Mouse (Mus musculus) fibroblast of lung, adult 2 months (primary cell): ENCODE data around the gene Lrtm1.

Experiments used
- DNase-seq: peaks from one replicate; pipeline ENCODE4 v3.0.0-alpha.2; 2011; ENCODE audit warnings: low read depth

Lrtm1 gene

DNA sequence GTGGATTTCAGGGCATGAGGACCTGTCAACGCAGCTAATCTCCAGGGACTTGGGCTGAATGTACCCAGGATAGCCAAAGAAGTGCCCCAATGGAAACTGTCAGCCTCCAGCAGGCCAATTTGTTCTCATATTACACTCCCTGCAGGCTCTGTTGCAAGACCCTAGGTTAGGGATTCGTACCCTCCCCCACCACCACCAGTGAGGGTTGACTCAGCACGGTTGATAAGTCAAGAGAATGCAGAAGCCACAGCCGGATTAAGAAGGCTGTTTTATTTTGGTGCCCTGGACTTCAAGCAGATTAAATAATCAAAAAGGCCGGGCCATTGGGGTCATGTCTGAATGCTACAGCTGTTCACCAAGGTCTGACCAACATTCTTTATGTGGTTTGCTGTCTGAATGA is at the start of gene Lrtm1:
TSS of gene Lrtm1 (plus strand) at position 326 of the 400 bp plus-strand sequence.
- peak; percentile 67 for DNase-seq

DNA sequence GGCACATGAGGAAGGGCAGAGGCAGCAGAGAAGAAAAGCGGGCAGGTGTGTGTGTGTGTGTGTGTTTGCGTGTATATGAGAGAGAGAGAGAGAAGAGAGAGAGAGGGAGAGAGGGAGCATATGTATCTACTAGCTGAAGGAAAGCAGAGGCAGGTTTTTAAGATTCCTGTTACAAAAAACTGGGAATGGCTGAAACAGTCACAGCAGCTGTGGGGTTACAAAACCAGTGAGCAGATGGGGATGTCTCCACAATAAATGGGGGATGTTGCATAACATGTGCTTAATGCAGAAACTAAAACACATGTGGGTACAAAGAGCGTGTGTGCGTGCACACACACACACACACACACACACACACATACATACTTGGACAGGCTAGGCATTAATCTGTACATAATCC is 48.8 kb upstream of the Lrtm1 start:
- no peak for DNase-seq

DNA sequence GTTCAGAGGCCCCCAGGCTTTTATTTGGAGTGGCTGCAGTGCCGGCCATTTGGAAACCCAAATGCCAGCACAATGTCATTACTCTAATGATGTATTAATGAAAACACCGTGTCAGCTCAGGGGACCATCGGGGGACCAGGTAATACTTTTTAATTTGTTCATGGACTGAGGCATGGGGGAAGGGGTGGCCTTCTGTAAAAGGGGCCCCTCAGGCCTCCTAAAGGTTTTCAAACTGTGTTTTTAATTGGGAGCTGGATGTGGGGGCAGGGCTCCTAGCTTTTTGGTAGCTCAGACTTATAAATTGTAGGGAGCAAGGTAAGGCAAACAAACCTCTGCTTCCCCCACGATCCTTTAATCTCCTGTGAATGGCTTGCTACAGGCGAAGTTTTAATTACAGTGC is 45.4 kb upstream of the Lrtm1 start:
- DNase-seq = no peak

DNA sequence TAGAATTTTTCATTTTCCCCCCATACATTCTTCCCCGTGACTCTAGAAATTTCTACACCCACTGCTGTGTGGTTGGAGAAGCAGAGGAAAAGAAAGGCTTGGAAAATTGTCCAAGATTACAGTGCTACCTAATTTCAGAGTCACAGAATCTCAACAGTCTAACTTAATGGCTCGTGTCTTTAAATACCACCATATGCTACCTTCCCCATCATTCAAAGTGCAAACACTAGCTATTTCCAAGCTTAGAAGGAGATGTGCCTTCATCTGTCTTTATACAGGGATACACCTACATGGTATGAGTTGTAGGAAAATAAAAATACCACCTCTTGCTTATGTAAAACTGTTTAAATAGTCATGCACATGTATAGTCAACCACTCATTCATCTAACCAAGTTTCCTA is 38.8 kb upstream of the Lrtm1 start:
- no peak for DNase-seq

DNA sequence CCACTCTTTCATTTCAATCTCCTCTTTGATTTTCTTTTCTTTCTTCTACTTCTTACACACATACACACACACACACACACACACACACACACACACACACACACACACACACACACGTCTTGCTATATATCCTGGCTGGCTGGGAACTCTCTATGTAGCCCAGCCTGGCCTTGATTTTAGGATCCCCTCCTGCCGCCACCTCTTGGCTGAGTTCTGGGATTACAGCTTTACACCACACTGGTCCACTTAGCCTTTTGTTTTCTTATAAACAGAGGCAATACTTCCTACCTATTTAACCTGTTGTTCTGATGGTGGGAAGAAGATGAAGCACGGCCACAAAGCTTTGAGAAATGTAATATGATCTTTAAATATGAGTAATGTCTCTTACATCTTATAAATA is 37.5 kb upstream of the Lrtm1 start:
- peak; percentile 8 for DNase-seq

DNA sequence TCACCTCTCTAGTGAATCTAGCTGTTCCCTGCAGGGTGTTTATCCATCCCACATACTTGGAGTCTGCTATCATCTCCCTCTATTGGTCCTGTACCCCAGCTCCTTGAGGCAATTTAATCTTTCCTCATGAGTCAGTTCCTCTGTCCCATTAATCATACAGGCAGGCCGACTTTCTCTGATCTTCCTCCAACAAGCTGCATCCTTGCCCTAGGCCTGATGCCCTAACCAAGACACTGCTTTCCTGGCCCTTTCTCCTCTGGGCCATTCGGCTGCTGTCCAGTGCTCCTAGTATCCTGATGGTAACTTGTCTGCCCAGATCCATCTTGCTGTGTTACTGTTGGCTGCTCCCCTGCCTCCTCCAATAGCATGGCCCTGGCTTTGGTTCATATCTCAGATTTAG is 33.7 kb upstream of the Lrtm1 start:
- DNase-seq = no peak

DNA sequence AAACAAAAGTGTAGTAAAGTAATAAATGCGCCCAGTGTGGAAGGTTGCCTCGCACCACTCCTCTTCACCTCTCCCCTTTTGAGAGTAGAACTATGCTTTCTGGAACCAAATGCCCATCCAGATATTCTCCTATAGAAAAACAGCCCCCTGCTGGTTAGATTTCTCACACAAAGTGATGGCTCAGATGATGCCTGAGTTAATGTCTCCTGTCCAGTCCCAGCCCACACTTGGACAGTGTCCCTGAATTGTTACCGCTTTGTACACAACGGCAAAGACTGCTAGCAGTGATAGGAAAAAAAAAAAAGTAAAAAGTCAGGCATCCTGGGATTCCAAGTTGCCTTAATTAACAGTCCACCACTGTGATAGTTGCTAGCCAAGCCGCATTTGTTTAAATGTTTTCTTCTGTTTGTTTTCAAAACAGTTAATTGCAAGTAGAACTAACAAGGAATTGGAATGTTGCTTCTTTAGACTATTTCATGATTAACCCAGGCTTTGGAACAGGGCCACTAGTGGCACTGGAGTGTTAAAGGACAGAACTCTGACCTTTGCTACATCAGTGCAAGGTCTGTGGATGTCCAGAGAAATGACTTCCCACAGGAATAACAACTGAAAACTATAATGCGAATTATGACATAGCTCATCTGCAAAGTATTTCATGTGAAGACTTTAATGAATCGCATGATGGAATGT is 29.7 kb upstream of the Lrtm1 start:
- no peak for DNase-seq

DNA sequence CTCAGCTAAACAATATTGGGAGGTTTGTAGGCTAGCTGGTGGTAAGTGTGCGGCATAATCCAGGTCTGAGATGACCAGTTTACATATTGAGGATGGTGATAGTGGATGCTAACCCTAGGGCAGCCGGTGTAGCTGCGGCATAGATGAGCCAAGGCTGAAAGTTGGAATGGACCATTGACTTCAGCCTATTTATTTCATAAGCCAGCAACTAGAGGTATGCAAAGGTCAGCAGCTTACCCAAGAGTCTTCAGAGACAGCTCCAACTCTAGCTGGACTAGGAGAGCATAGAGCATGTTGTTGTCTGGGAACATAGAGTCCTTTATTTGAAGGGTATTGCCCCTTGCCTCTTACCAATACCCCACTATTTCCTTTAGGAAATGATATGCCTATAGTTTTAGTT is 21.4 kb upstream of the Lrtm1 start:
- DNase-seq = no peak

DNA sequence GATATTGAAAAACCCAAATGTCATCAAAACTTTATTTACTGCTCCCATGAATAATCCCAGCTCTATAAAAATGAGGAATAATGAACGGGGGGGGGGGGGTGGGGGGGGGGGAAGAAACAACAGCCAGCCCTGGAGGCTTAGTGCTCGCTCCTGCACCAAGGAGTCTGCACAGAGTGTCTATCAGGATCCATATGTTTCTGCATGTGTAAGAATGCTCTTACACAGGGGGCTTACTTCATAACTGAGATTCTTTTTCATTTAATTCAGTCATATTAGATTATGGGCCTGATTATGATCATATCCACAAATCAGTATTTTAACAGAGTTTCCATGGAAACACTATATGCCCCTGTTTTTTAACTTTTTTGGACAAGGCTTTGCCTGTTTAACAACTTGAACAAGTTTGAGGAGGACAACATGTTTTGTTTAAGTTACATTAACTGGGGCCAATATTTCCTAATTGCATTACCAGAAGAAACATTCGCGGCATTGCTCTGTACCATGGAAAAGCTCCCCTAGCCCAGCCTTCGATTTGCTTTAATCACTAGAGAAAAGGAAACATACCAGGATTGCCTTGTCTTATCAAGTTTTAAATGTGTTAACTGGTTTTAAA is 12.7 kb upstream of the Lrtm1 start:
- DNase-seq = no peak

DNA sequence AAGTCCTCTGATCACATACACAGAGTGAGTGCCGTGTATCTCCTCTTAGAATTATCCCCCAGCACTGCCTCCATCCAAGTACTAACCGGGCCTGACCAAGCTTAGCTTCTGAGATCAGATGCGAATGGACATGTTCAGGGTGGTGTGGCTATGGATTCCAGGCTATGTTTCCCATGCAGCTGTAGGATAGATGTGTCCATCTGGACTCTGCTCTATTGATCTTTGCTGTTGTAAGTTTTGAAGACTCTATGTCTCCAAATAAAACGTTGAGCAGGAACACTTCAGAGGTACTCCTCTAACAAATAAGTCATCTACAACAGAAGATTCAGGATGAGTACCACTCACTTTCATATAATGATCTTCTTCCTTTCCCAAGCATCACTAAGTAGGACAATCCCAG is 8.4 kb upstream of the Lrtm1 start:
- no peak for DNase-seq

DNA sequence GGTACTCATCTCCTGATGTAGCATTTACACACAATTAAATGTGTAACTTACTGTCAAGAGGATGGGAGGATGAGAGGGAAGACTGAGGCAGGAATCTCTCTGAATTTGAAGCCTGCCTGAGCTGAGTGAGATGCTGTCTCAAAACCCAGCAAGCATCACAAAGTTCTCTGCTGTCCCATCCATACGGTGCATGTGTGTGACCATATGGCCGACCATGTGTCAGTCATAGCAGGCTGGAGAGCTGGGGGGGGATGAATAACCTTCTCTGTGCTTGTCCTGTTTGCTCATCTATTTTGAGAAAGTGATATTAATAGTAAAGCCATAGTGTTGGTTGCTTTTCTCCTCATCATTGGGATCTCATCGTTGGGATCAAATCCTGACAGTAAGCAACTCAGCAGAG is 4.8 kb upstream of the Lrtm1 start:
- DNase-seq = no peak

DNA sequence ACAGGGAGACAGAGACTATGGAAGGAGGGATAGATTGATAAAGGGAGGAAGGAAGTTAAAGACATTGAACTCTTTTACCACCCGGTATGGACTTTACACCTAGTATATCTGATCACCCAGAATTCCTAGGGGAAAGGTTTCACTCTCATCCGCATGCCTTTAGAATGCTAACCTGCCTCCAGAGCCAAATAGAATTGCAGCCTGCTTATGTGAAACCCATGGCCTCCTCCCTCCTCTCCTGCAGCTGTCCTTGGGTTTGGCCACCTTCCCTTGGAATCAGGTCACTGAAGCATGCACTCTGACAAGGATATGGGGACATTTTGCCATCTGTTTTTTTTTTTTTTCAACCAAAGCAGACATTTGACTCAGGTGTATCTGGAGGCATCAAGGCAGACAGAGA is 3.3 kb upstream of the Lrtm1 start:
- DNase-seq = no peak

DNA sequence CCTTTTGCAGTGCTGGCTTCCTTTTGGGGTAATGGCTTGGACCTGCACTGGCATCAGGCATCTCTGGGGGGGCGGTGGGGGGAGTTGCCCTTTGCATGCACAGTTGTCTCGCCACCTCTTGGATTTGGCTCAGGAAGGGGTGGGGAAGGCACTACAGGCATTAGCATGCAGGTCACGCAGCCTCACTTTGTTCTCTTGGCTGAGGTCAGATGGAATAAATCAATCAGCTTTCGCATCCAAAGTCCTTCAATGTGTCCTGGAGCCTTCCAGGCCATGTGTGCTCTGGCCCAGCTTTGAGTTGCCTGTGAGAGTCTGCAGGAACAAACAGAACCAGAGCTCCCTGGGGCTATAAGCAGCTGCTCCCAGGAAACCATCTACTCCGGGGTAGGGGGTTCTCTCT is 2.1 kb upstream of the Lrtm1 start:
- no peak for DNase-seq

DNA sequence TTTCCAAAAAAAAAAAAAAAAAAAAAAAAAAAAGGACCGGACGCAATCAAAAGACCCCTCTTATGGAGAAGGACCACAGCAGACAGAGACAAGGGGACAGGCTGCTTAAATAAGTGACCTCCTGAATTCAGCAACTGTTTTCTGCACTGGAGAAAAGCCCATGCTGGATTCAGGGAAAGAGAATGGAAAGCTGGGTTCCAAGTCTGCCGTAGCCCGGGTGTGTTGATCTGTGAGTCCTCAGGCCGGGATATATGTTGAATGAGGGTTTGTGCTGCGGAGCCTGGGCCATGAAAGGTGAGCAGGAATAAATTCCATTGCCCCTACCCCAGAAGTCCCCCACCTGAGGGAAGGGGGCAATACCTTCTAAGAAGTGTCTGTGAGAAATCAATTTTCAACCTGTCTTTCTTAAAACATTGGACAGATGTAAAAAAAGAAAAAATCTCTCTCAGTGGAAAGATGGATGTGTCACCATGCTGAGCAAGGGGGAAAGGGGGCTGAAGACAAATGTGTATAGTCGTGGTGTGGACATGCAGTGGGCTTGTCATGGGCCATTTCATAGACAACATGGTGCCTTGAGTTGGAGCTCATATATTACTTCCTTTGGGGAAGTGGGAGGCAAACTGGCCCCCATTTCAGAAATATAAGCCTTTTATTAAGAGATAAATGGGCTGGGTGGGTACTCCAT is 450 bp downstream of the Lrtm1 start:
- DNase-seq = no peak

DNA sequence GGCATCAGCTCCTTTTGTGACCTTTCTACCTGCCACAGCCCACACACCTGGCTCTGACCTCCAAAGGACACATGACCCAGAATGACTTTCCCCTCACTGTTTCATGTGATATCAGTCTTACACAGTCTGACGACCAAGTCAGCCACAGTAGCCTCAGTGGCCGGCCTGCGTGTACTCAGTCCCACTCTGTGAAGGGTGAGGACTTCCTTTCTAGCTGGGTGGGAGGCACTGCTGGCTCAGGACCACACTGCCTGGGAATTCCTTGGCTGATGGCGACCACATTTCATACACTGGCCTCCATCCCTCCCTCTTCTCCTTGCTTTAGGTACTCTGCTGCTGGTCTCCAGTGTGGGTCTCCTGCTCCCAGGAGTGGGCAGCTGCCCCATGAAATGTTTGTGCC is 3.3 kb downstream of the Lrtm1 start:
- no peak for DNase-seq

DNA sequence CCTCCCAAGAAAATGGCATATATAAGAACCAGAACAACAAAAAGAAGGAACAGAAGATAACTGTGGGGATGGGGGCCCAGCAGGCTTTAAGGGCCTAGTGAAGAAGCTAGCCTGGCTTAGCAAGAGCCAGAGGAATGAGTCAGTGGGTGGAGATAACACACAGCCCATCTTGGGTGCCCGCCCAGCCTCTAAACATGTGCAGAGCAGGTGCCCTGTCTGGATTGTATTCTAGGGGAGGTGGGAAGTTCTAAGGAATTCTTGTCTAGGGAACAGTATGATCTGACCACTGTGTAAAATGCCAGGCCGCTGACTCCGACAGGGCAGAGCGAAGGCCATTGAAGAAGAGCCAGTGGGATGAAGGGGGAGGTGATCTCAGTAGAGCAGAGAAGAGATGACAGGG is 5.2 kb downstream of the Lrtm1 start:
- DNase-seq = no peak

DNA sequence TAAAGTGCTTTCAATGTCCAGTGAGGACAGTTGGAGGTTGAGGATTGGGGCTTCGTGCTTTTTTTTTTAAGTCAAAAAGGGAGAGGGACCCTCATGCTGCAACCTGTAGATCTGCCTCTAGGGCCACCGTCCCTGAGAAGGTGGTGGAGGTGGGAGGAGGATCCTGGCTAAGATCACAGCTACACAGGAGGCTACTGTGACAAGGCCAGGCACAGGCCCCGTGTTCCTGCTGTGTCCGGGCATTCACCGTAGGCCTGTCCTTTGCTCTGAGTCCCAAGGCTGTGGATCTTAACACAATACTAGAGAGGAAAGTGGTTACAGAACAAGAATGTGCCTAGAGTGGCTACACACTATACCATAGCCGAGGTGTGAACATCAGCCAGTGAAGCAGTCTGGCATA is 7.3 kb downstream of the Lrtm1 start:
- no peak for DNase-seq

DNA sequence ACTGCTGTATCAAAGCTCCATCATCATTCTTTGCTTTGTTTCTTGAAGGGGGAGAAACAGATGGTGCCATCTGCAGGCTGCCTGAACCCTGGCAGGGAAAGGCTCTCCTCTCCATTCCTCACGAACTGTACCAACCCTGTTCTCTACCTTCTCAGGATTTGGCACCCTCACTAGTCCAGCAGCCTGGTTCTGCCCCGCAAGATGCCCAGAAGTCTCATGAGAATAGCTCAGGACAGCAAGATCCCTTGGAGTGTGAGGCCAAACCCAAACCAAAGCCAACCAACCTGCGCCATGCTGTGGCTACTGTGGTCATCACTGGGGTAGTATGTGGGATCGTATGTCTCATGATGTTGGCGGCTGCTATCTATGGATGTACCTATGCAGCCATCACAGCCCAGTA is 9.3 kb downstream of the Lrtm1 start:
- DNase-seq = no peak

DNA sequence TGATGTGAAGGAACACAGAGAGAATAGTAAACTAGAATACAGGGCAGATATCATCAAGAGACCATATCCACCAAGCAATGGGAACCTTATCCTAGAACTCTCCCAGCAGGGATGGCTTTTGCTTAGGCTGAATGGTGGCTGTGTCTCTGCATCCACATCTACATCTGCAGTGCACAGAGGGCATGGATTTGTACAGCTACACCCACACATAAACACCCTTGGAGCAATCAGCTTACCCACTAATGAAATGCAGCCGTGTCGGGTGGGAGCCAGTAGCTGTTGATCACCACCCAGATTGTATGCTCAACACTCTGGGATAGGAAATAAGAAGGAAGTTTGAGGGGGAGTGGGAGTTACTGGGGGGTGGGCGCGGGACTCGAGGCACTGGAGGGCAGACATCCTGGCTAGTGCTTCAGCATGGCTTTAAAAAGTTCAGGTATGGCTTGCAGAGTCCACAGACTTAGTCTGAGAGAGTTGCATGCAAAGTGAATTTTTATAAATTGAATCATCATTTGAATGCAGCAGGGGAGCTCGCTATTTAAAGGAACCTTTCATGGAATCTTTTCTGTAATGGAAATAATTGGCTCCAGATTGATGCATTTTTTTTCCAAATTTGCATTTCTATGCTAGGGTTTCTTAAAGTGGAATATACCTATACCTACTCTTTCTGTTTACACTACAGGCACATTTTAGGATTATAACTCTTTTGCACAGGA is 10.5 kb downstream of the Lrtm1 start:
- no peak for DNase-seq

DNA sequence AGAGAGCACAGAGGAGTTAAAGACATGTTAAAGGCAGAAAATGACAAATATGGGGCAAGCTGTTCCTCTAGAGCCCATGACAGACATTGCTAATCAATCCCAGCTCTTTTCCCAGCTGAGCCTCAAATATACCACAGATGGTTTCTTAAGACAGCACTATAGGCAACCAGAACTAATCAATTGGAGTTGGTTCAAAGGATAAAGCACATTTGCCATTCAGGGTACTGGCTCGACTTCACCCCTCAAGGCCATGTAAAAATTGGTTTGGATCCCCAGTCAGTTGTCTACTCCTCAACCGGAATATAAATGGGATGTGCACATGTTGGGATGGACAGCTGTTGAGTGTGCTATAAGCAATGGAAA is 11.1 kb downstream of the Lrtm1 start:
- DNase-seq = no peak

DNA sequence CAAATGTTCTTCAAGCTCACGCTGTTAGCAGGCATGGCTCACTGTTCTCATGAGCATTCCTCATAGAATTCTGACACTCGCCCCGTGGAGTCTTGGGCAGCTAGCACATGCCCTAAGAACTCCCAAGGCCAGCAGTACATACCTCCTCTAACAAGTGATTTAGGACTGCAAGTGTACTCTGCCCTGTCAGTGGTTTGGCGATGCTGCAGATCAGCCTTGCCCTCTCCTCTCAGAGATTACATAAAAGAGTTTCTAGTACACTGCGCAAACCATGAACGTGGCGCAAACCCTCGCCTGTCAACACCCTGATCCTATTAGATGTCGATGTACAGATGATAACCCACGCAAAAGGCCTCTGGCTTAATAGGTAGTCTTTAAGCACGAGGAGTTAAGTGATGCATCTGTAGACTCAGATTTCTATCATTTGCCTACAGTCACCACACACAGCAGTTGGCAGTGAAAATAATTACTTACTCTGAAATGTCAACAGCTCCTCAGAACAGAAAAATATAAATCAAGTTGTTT is 11.9 kb downstream of the Lrtm1 start:
- no peak for DNase-seq

DNA sequence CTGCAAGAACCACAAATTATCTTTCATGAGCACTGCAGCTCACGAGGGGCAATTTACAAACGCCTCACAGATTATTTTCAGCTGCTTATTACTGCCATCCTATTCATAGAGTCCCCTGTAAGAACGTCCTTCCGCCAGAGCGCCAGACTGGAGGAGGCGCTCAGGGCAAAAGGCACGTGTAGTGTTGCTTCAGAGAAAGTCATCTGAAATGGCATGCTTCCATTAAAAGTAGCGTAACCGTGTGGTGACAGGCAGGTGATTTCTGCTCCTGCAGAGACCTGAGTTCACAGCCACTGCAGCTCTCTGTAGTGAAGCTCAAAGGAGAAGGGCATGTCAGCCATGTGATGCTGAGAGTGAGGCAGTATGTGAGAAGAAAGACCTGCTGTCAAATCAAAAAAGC is 12.5 kb downstream of the Lrtm1 start:
- no peak for DNase-seq

DNA sequence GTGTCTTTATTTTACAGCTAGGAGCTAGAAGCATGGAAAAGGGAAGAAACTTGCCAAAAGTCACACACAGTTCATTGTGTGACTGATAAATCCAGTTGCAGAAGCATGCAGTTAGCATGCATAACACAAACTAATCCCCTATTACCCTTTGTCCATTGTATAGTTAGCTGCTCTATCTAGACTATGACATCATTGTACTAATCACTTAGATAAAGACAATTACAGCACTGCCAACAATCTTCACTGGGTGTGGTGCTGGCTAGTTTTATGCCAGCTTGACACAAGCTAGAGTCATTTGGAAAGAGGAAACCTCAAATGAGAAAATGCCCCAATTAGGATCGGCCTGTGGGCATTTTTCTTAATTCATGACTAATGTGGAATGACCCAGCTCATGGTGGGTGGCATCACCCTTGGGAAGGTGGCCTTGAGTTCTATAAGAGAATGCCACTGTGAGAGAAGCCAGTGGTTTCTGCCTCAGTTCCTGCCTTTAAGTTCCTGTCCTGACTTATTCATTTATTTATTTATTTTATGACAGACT is 13.9 kb downstream of the Lrtm1 start:
- DNase-seq = no peak
